Mouse (Mus musculus): ENCODE measurements around the gene Zfp410. TPM values are rescaled to one million over a fixed set of nuclear protein-coding genes. Genes with fewer than 3 reads are reported as not detected.

Gene Zfp410
- polyA plus RNA-seq, 1 experiment = 1.8 TPM

DNA sequence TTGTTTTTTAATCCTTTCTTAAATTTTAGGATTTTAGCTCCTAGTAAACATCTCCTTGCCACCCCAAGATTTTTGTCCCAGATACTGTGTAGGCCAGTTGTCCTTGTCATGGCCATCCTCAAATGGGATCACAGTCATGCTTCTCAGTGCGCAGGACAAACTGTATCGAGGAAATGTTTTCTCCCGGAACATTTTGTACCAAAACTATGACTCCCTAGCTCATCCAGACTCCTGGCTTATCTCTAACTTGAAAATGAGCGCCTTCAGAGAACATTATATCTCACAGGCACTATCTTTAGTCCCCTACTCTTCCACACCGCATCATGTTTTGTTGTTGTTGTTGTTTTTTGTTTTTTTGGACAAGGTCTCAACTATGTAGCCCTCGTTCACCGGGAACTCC is 646 bp upstream of the Zfp410 start:
- TF ChIP-seq GATA1 (IDR thresholded peaks at IDR 0.05; ENCODE audit: low read length) = no peak

DNA sequence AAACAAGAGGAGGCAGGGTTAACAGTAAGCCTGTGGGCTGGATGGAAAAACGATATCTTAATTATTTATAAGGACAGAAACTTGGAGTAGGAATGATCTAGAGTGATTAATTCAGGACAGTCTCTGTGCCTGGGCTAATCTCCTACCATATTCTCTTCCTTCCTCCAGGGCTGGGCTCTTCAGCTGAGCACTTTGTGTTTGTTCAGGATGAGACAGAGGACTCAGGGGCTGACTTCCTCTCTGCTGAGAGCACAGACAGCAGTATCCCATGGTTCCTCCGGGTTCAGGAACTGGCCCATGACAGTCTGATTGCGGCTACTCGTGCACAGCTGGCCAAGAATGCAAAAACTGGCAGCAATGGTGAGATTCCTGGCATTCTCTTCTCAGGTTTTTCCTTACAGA is 10.5 kb downstream of the Zfp410 start:
- TF ChIP-seq GATA1 (IDR thresholded peaks at IDR 0.05; ENCODE audit: low read length) = no peak

DNA sequence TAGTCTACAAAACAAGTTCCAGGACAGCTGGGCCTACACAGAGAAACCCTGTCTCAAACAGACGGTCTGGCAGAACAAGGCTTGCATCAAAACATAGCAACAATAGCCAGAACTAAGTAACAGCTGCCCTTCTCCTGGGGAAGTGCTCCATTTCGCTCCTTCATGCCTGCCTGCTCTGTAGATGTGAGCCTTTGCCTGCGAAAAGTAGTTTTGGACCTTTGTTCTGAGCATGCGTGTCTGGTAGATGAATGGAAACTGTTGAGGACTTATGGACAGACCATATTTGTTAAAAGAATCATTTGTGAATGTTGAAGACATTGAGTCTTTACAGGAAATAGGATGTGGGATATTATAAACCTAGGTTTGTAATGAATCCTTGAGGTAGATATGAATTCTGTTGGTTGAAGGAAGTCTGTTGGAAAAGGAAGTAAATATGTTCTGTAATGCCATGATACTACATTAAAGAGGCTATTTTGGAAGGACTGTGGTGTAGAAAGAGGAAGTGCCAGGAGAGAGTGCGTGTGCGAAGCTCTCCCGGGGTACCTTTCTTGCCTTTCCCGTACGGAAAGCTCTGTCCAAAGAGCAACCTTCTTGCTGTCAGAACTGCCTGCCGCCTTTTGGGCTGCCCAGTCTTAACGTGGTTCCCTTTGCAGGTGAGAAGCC is 20.4 kb downstream of the Zfp410 start:
- TF ChIP-seq GATA1 (IDR thresholded peaks at IDR 0.05; ENCODE audit: low read length) = no peak

DNA sequence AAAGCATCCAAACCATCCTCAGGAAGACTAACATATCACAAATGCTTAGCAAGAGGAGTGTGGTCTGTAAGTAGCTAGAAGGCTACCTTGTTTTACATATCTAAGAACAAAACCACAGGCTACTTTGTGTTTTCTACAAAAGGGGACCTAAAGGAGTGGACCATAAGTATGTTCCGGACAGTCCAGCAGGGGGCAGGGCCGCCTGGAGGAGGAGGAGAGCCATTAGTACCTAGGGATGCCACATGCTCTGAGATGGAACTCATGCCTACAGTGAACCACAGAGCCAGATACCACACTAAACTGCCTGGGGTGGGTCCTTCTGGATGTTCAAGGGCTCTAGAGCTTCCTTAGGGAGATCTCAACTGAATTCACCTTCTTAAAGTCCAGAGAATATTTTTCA is 30.5 kb downstream of the Zfp410 start:
- TF ChIP-seq GATA1 (IDR thresholded peaks at IDR 0.05; ENCODE audit: low read length) = no peak

DNA sequence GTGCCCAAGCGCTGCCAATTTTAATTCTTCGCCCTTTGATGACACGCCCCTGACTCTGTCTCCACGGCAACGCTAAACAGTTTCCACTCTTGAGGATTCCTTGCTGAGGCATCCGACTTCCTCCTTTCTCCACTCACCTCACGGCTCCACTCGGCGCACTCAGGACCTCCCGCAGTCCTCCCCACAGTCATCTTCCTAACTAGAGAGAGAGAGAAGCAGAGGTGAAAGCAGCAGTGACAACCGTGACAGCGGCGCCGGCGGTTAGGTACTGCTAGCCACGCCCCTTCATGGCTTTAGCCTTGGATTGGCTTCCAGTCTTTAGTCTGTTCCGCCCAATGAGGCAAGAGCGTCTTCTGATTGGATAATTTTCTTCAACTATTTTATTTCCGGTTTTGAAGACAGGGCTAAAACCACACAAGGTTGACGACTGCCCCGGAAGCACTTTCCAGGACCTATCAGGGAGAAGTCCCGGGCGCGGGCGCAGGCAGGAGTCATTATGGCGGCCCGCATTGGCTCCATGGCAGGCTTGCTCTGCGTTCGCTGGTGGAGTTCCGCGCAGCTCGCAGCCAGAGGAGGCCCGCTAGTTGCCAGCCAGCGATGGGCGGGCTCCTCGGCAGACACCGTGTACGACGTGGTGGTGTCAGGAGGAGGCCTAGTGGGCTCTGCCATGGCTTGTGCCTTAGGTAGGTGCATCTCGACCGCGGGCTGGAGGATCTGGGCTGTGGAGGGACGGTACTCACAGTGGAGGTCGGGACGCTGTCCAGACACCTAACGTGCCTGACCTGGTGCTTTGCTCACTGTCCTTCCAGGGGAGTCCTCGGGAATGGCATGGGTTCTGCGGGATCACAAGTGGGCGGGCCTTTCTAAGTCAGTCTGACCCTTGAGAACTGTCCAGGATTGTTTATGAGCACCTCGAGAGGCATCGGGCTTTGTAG is 45.2 kb downstream of the Zfp410 start, which contains the start of the genes Coq6 and Fam161b:
Gene Coq6, plus strand, starts transcription at position 103 of the 935 bp plus-strand sequence.
Gene Fam161b, minus strand, starts transcription at position 279 of the 935 bp plus-strand sequence.
- no peak for TF ChIP-seq GATA1 (IDR thresholded peaks at IDR 0.05; ENCODE audit: low read length)

DNA sequence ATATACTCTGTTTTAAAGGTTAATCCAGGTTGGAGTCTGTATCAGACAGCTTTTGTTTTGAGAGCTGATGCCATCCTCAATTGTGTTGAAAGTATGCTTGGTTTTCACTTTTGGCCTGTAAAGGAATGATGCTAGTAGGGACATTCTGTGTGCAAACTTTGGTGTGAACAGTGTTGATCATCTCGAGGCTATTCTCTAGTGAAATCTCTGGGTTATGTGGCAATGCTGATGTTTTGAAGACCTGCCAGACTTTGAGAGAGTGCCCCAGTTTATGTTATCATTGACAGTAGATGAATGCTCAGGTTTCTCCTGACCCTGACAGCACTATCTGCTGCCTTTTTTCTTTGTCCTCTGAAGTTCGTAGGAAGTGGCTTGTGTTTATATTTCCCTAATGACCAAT is 46.2 kb downstream of the Zfp410 start:
- TF ChIP-seq GATA1 (IDR thresholded peaks at IDR 0.05; ENCODE audit: low read length) = no peak

DNA sequence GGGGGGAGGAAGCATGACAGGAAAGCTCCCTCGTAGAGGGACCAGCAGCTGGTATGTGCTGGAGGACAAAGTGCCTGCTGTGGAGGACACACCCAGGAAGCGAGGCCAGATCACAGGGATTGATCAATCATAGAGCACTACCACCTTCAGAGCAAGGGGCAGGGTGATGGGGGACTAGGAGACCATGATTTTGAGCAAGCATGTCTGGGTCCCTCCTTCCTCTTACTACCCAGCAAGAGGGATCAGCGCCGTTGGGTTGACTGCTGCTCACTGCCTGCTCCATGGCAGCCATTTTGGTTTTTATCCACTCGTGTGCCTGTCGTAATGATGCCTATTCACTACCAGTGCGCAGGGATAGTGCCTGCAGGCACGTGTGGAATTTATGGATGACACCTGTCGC is 47.6 kb downstream of the Zfp410 start:
- TF ChIP-seq GATA1 (IDR thresholded peaks at IDR 0.05; ENCODE audit: low read length) = no peak

DNA sequence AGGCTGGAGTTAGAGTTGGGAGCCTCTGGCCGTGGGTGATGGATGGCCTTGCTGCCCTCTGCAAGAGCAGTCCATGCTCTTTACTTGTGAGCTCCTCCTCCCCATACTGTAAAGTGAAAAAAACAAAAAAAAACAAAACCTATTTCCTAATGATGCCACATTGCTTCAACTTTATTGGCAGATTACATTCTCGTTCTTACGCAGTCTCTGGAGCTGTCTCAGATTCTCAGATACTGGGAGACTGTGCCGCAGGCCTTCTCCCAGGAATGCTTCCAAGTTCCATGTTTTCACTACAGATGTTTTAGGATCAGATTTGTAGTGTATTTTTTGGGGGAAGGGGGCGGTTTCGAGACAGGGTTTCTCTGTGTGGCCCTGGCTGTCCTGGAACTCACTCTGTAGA is 48.5 kb downstream of the Zfp410 start:
- TF ChIP-seq GATA1 (IDR thresholded peaks at IDR 0.05; ENCODE audit: low read length) = no peak

DNA sequence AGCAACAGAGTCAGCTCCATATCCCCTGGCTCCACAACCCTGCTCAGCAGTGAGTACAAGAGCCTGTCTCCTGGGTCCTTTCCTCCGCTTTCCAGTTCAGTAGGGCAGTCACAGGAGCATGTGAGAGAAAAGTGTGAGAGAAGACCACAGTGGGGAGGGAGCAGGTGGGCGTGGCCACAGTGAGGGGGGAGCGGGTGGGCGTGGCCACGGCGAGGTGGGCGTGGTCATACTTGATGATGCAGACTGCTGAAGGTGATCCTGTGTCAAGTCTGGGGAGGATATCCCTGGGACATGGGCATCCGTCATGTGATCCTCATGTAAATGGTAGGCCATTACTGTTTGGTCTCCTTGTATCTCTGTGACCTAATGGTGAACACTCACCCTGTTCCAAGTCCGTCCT is 50.3 kb downstream of the Zfp410 start:
- TF ChIP-seq GATA1 (IDR thresholded peaks at IDR 0.05; ENCODE audit: low read length) = no peak

DNA sequence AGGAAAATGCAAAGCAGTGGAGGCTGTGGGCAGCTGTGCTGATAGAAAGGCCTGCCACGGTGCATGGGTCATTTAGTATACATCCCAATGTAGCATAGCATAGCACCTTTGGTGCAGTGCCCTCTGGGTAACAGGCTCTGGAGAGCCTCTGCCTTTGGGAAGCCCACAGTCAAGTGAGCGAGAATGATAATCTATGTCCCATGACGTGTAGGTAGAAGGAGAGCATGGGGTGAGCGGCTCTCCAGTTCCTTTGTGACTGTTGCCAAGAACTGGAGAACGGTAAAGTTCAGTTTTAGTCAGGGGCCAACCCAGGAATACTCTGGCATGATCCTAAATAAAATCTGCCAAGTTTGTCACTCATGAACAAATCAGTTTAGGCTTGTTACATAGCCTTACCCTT is 55.0 kb downstream of the Zfp410 start:
- no peak for TF ChIP-seq GATA1 (IDR thresholded peaks at IDR 0.05; ENCODE audit: low read length)

- TF ChIP-seq GATA1 (IDR thresholded peaks at IDR 0.05; ENCODE audit: low read length) = no peak
Measured at GRCm38 (mm10) chr12:84373831-84374481, 57.3 kb downstream of the Zfp410 start.

DNA sequence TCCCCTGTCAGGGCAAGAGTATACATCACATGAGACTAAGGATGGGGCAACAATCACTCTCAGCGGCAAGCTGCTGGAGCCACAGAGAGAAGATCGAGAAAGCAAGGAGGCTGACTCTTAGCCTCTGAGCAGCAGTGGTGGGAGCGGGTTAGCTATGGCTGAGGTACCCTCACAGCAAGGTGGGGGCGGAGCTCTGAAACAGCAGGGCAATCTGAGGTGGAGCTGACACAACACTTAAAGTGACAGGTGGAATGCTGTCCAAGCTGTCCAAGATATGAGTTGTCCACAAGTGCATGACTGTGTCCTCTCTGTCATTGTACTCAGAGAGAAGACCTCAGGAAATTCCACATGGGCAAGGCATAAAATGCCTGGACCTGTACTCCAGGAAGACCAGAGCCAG is 65.7 kb downstream of the Zfp410 start:
- TF ChIP-seq GATA1 (IDR thresholded peaks at IDR 0.05; ENCODE audit: low read length) = no peak

- TF ChIP-seq GATA1 (IDR thresholded peaks at IDR 0.05; ENCODE audit: low read length) = no peak
Measured at GRCm38 (mm10) chr12:84384644-84385081, 68.0 kb downstream of the Zfp410 start.

- no peak for TF ChIP-seq GATA1 (IDR thresholded peaks at IDR 0.05; ENCODE audit: low read length)
Measured at GRCm38 (mm10) chr12:84385408-84385807, 68.8 kb downstream of the Zfp410 start.

GRCm38 (mm10) chr12:84388097-84388496 is 71.4 kb downstream of the Zfp410 start:
- TF ChIP-seq GATA1 (IDR thresholded peaks at IDR 0.05; ENCODE audit: low read length) = no peak

All from G1E-ER4 (cell line).